ENCODE assay signal across 17 mouse cellular contexts in the genomic region with DNA sequence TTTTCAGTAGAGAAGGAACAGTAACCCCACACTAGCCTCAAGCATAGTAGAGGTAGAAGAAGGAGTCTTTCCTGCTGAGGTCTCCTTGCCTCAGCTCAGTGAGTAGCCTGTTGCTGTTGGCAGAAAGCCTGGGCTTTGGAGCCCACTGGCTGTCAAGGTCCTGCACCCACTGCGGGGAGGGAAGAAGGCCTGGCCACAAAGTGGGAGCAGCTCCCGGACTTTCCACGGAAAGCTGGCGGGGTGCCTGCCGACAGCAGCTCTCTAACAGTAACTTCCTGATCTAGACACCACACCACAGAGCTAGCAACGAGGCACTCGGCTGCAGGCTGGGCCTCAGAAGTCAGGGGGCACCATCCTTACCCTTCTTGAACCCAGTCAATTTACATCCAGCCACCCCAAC. TPM values are rescaled to one million over a fixed set of nuclear protein-coding genes. Genes with fewer than 3 reads are reported as not detected.
DNase-seq lines count a peak whose midpoint lies in the region; ATAC-seq and TF ChIP-seq lines count a peak whose summit lies in the region.
"Had no signal": no experiment of that assay in that cellular context is flagged by ENCODE, and none has a peak within 500 bp of the region (broad histone marks: within the 10 kb centered on the region; RNA-seq: fewer than 3 reads in every experiment).

No protein-coding gene starts in this region.

- peak overlapping the region; percentile 8; the same call in 1 of the 2 replicates for H3K27ac ChIP-seq in gastrocnemius, adult 2 months
- peak overlapping the region; percentile 26; the same call in 1 of the 2 replicates for H3K27ac ChIP-seq in liver, embryonic 13.5 days
- no peak overlapping the region for H3K27ac ChIP-seq in embryonic fibroblast, embryonic 13.5 days (ENCODE audit: insufficient read depth, low read length)
- H3K27ac ChIP-seq in limb, embryonic 15.5 days = peak overlapping the region; percentile 85
- H3K27ac ChIP-seq: hindbrain, embryonic 15.5 days; midbrain, embryonic 10.5 days; neural tube, embryonic 15.5 days had no signal

- TF ChIP-seq POLR2A in embryonic fibroblast, embryonic 13.5 days (IDR thresholded peaks at IDR 0.05; ENCODE audit: low read depth, low read length) = 0 out of 2 replicates have a peak, but pooled peaks have one; percentile 4

- no peaks in the 10 kb centered on the region for H3K9me3 ChIP-seq in liver, embryonic 13.5 days (replicated peaks)
- no peaks in the 10 kb centered on the region for H3K9me3 ChIP-seq in limb, embryonic 15.5 days
- H3K9me3 ChIP-seq: hindbrain, embryonic 15.5 days; midbrain, embryonic 10.5 days; neural tube, embryonic 15.5 days had no signal

- DNase-seq in gastrocnemius, adult 2 months = peak; percentile 50
- DNase-seq in gastrocnemius, postnatal 36 days = no peak
- no peak for DNase-seq in liver, embryonic 13.5 days
- no peak for DNase-seq in liver
- DNase-seq: cerebellum, postnatal 14 days; gastrocnemius, postnatal 25 days; layer of hippocampus, postnatal 36 days; lung, postnatal 14 days; right cerebral cortex, adult 18-20 months; spleen, adult 18-20 months had no signal

- WGBS in liver, embryonic 13.5 days (ENCODE audit: insufficient replicate concordance) = 69% methylated on average over 7 of the region's 7 CpGs
- WGBS in limb, embryonic 15.5 days = 78% methylated on average over 7 of the region's 7 CpGs

- peaks cover 54% of the 10 kb centered on the region for H3K36me3 ChIP-seq in liver, embryonic 13.5 days
- peaks cover 56% of the 10 kb centered on the region for H3K36me3 ChIP-seq in limb, embryonic 15.5 days

- peaks cover 8% of the 10 kb centered on the region for H3K27me3 ChIP-seq in liver, embryonic 13.5 days
- H3K27me3 ChIP-seq in limb, embryonic 15.5 days = no peaks in the 10 kb centered on the region
- H3K27me3 ChIP-seq: hindbrain, embryonic 15.5 days; neural tube, embryonic 15.5 days had no signal

- H3K4me3 ChIP-seq in gastrocnemius, adult 2 months = no peak overlapping the region
- H3K4me3 ChIP-seq in liver, embryonic 13.5 days (replicated peaks) = no peak overlapping the region
- no peak overlapping the region for H3K4me3 ChIP-seq in embryonic fibroblast, embryonic 13.5 days (ENCODE audit: insufficient read depth, low read length)
- no peak overlapping the region for H3K4me3 ChIP-seq in limb, embryonic 15.5 days
- H3K4me3 ChIP-seq: hindbrain, embryonic 15.5 days; midbrain, embryonic 10.5 days; neural tube, embryonic 15.5 days had no signal

- peaks cover 40% of the 10 kb centered on the region for H3K4me1 ChIP-seq in liver, embryonic 13.5 days (replicated peaks)
- peaks cover 5% of the 10 kb centered on the region; the same call in 1 of the 2 replicates for H3K4me1 ChIP-seq in embryonic fibroblast, embryonic 13.5 days (ENCODE audit: control insufficient read depth, insufficient read depth, low read length)
- H3K4me1 ChIP-seq in limb, embryonic 15.5 days = peaks cover 46% of the 10 kb centered on the region

- no peak overlapping the region for H3K4me2 ChIP-seq in liver, embryonic 13.5 days
- no peak overlapping the region for H3K4me2 ChIP-seq in limb, embryonic 15.5 days
- H3K4me2 ChIP-seq: hindbrain, embryonic 15.5 days; neural tube, embryonic 15.5 days had no signal

- intact Hi-C loops in gastrocnemius, adult 2 months (cut with DNase I) = loop anchor here (10.0 kb wide), 1 partner anchor 46 kb away; the partner anchor contains the start of genes Clk2 and Hcn3
- intact Hi-C loops in gastrocnemius, postnatal 36 days (cut with DNase I) = no loop called here

- ATAC-seq in liver, embryonic 13.5 days (ENCODE audit: low read depth) = no peak
- ATAC-seq in limb, embryonic 15.5 days (ENCODE audit: insufficient number of reproducible peaks, low FRiP score, low TSS enrichment, low read depth) = no peak
- ATAC-seq in megakaryocyte progenitor cell, adult 5-6 weeks (replicated peaks; ENCODE audit: poor library complexity) = no peak
- no peak for ATAC-seq in activated CD4-positive, CD25-positive, alpha-beta regulatory T cell, adult 4 months

- no peak for TF ChIP-seq CTCF in gastrocnemius, adult 2 months (IDR thresholded peaks at IDR 0.05)
- no peak for TF ChIP-seq CTCF in embryonic fibroblast, embryonic 13.5 days (IDR thresholded peaks at IDR 0.05; ENCODE audit: borderline replicate concordance, insufficient read depth, low read length)

- no peak overlapping the region for H3K9ac ChIP-seq in liver, embryonic 13.5 days
- no peak overlapping the region for H3K9ac ChIP-seq in limb, embryonic 15.5 days
- H3K9ac ChIP-seq: hindbrain, embryonic 15.5 days; neural tube, embryonic 15.5 days had no signal

RNA-seq across cellular contexts. Expression of gene Thbs3, which starts 4.2 kb away (rescaled TPM):
- total RNA-seq in gastrocnemius, adult 2 months (2021) = 10 to 100 TPM in 1 of 2 experiments, 1 to 10 TPM in 1; 6.4 to 10.2 TPM
- 1 to 10 TPM; 6.9 to 8.0 TPM for total RNA-seq in gastrocnemius, postnatal 36 days (2021)
- 1.0 and 1.5 TPM in 2 replicates for polyA plus RNA-seq in liver, embryonic 13.5 days (2015; fragmentation: Nextera tagmentation; extraction: Ambion mirVana)
- polyA plus RNA-seq in embryonic fibroblast, embryonic 13.5 days (2011; ENCODE audit: insufficient read length, low read depth, missing spikeins) = 60.8 and 83.1 TPM in 2 replicates
- polyA plus RNA-seq in limb, embryonic 15.5 days (2015; fragmentation: Nextera tagmentation; extraction: Ambion mirVana) = 94.0 and 116 TPM in 2 replicates
- total RNA-seq in megakaryocyte progenitor cell, adult 5-6 weeks (2015) = not detected in 2 replicates
- 0.42 TPM in 1 of 2 replicates, not detected in the other for total RNA-seq in megakaryocyte progenitor cell, adult 5-6 weeks (2017)
- polyA plus RNA-seq in activated CD4-positive, CD25-positive, alpha-beta regulatory T cell, adult 4 months (2017; shearing (Covaris generic)) = 1 to 10 TPM in 1 of 2 experiments, under 1 TPM in 1; 0.22 to 2.4 TPM

RNA-seq across cellular contexts. Expression of gene Gba, which starts 8.0 kb away (rescaled TPM):
- total RNA-seq in gastrocnemius, adult 2 months (2021) = 10 to 100 TPM; 17.4 to 19.7 TPM
- total RNA-seq in gastrocnemius, postnatal 36 days (2021) = 10 to 100 TPM; 18.2 to 18.6 TPM
- polyA plus RNA-seq in liver, embryonic 13.5 days (2015; fragmentation: Nextera tagmentation; extraction: Ambion mirVana) = 21.7 and 23.7 TPM in 2 replicates
- 86.8 and 103 TPM in 2 replicates for polyA plus RNA-seq in embryonic fibroblast, embryonic 13.5 days (2011; ENCODE audit: insufficient read length, low read depth, missing spikeins)
- 62.5 and 70.9 TPM in 2 replicates for polyA plus RNA-seq in limb, embryonic 15.5 days (2015; fragmentation: Nextera tagmentation; extraction: Ambion mirVana)
- 52.8 and 60.0 TPM in 2 replicates for total RNA-seq in megakaryocyte progenitor cell, adult 5-6 weeks (2015)
- total RNA-seq in megakaryocyte progenitor cell, adult 5-6 weeks (2017) = 51.4 and 55.8 TPM in 2 replicates
- polyA plus RNA-seq in activated CD4-positive, CD25-positive, alpha-beta regulatory T cell, adult 4 months (2017; shearing (Covaris generic)) = 10 to 100 TPM; 72.1 to 75.6 TPM

RNA-seq across cellular contexts. Expression of gene Mtx1, which starts 16.2 kb away (rescaled TPM):
- 10 to 100 TPM; 40.7 to 51.4 TPM for total RNA-seq in gastrocnemius, adult 2 months (2021)
- total RNA-seq in gastrocnemius, postnatal 36 days (2021) = 10 to 100 TPM; 40.2 to 41.0 TPM
- 152 and 155 TPM in 2 replicates for polyA plus RNA-seq in liver, embryonic 13.5 days (2015; fragmentation: Nextera tagmentation; extraction: Ambion mirVana)
- polyA plus RNA-seq in embryonic fibroblast, embryonic 13.5 days (2011; ENCODE audit: insufficient read length, low read depth, missing spikeins) = 96.9 and 98.6 TPM in 2 replicates
- polyA plus RNA-seq in limb, embryonic 15.5 days (2015; fragmentation: Nextera tagmentation; extraction: Ambion mirVana) = 156 and 180 TPM in 2 replicates
- 70.4 and 95.6 TPM in 2 replicates for total RNA-seq in megakaryocyte progenitor cell, adult 5-6 weeks (2015)
- 66.1 and 95.2 TPM in 2 replicates for total RNA-seq in megakaryocyte progenitor cell, adult 5-6 weeks (2017)
- polyA plus RNA-seq in activated CD4-positive, CD25-positive, alpha-beta regulatory T cell, adult 4 months (2017; shearing (Covaris generic)) = 100 to 1,000 TPM in 1 of 2 experiments, 10 to 100 TPM in 1; 90.7 to 112 TPM

RNA-seq across cellular contexts. Expression of gene Muc1, which starts 18.1 kb away (rescaled TPM):
- total RNA-seq in gastrocnemius, adult 2 months (2021) = under 1 TPM; 0.13 to 0.22 TPM
- under 1 TPM; 0.20 TPM for total RNA-seq in gastrocnemius, postnatal 36 days (2021)
- 0.14 and 0.51 TPM in 2 replicates for polyA plus RNA-seq in liver, embryonic 13.5 days (2015; fragmentation: Nextera tagmentation; extraction: Ambion mirVana)
- 1.1 and 2.5 TPM in 2 replicates for polyA plus RNA-seq in embryonic fibroblast, embryonic 13.5 days (2011; ENCODE audit: insufficient read length, low read depth, missing spikeins)
- 0.64 and 0.68 TPM in 2 replicates for polyA plus RNA-seq in limb, embryonic 15.5 days (2015; fragmentation: Nextera tagmentation; extraction: Ambion mirVana)
- total RNA-seq in megakaryocyte progenitor cell, adult 5-6 weeks (2015) = 0.44 TPM in 1 of 2 replicates, not detected in the other
- not detected in 2 replicates for total RNA-seq in megakaryocyte progenitor cell, adult 5-6 weeks (2017)
- polyA plus RNA-seq in activated CD4-positive, CD25-positive, alpha-beta regulatory T cell, adult 4 months (2017; shearing (Covaris generic)) = under 1 TPM; 0.88 to 0.97 TPM

RNA-seq across cellular contexts. Expression of gene Fam189b, which starts 27.8 kb away (rescaled TPM):
- 10 to 100 TPM; 15.8 to 17.2 TPM for total RNA-seq in gastrocnemius, adult 2 months (2021)
- total RNA-seq in gastrocnemius, postnatal 36 days (2021) = 10 to 100 TPM; 16.1 to 17.5 TPM
- 2.8 and 3.9 TPM in 2 replicates for polyA plus RNA-seq in liver, embryonic 13.5 days (2015; fragmentation: Nextera tagmentation; extraction: Ambion mirVana)
- 46.9 and 49.5 TPM in 2 replicates for polyA plus RNA-seq in embryonic fibroblast, embryonic 13.5 days (2011; ENCODE audit: insufficient read length, low read depth, missing spikeins)
- 31.4 and 34.0 TPM in 2 replicates for polyA plus RNA-seq in limb, embryonic 15.5 days (2015; fragmentation: Nextera tagmentation; extraction: Ambion mirVana)
- 14.3 and 18.0 TPM in 2 replicates for total RNA-seq in megakaryocyte progenitor cell, adult 5-6 weeks (2015)
- total RNA-seq in megakaryocyte progenitor cell, adult 5-6 weeks (2017) = 2.3 and 5.2 TPM in 2 replicates
- 100 to 1,000 TPM; 158 to 168 TPM for polyA plus RNA-seq in activated CD4-positive, CD25-positive, alpha-beta regulatory T cell, adult 4 months (2017; shearing (Covaris generic))

Comparison
In these comparisons a context has a peak if more than half of its experiments do, and no peak if none do; other contexts are left out.
1. RNA of gene Thbs3, which starts 4.2 kb away (polyA plus RNA-seq): 94.0 to 116 TPM in limb, embryonic 15.5 days and 60.8 to 83.1 TPM in embryonic fibroblast, embryonic 13.5 days; 0.22 to 2.4 TPM in activated CD4-positive, CD25-positive, alpha-beta regulatory T cell, adult 4 months and 1.0 to 1.5 TPM in liver, embryonic 13.5 days; every median in the first group is over 10 times any median in the second.